Mouse (Mus musculus) ES-E14 (cell line): ENCODE data around the gene Stard3. TPM values are rescaled to one million over a fixed set of nuclear protein-coding genes. Genes with fewer than 3 reads are reported as not detected.

Experiments used
- DNase-seq: peaks from one replicate; pipeline ENCODE4 v3.0.0-alpha.2; 2013; ENCODE audit warnings: low read depth, low spot score
- H3K27ac ChIP-seq: 2 replicates; pipeline ENCODE4 v1.5.1; 2012; ENCODE audit warnings: low read depth, mild to moderate bottlenecking, low read length, moderate library complexity, mixed read lengths; ENCODE audit not compliant: poor library complexity, insufficient read depth, severe bottlenecking
- H3K36me3 ChIP-seq: 2 replicates; pipeline ENCODE4 v1.6.1; 2012; ENCODE audit warnings: mild to moderate bottlenecking, low read length, moderate library complexity, mixed read lengths; ENCODE audit not compliant: control insufficient read depth, poor library complexity, insufficient read depth, severe bottlenecking
- H3K4me1 ChIP-seq, 2 experiments: fragments of 150-350 bp in 1 of 2; sonication (generic) in 1 of 2; 2 replicates each; pipeline ENCODE4 v1.6.1; 2012; ENCODE audit warnings: low read length in 2 of 2, mild to moderate bottlenecking in 1 of 2, mixed read lengths in 1 of 2; ENCODE audit not compliant: control insufficient read depth in 2 of 2, insufficient read depth in 2 of 2, poor library complexity in 1 of 2
- H3K4me3 ChIP-seq, 2 experiments: fragments of 150-350 bp in 1 of 2; sonication (generic) in 1 of 2; 2 replicates each; pipeline ENCODE4 v1.5.1; 2012; ENCODE audit warnings: low read length in 2 of 2, low read depth in 1 of 2, mild to moderate bottlenecking in 1 of 2, mixed read lengths in 1 of 2; ENCODE audit not compliant: insufficient read depth in 1 of 2, poor library complexity in 1 of 2, severe bottlenecking in 1 of 2
- H3K9ac ChIP-seq: 2 replicates; pipeline ENCODE4 v1.6.1; 2012; ENCODE audit warnings: low read depth, mild to moderate bottlenecking, low read length, mixed read lengths; ENCODE audit not compliant: poor library complexity, insufficient read depth, severe bottlenecking
- H3K9me3 ChIP-seq: fragments of 150-350 bp; sonication (generic); 2 replicates; pipeline ENCODE4 v1.6.1; 2012; ENCODE audit warnings: low read depth, mild to moderate bottlenecking, low read length; ENCODE audit not compliant: control insufficient read depth, insufficient read depth
- CHD2 ChIP-seq: IDR thresholded peaks from 2 replicates; pipeline ENCODE4 v1.6.1; 2014; ENCODE audit warnings: mild to moderate bottlenecking, low read depth, low read length, inconsistent platforms
- HCFC1 ChIP-seq: IDR thresholded peaks from 2 replicates; pipeline ENCODE4 v1.6.1; 2012; ENCODE audit warnings: low read length, inconsistent platforms, borderline replicate concordance; ENCODE audit not compliant: insufficient read depth
- MAFK ChIP-seq: IDR thresholded peaks from 2 replicates; pipeline ENCODE4 v1.6.1; 2014; ENCODE audit warnings: mild to moderate bottlenecking, low read depth, low read length, inconsistent platforms; ENCODE audit not compliant: insufficient read depth
- ZC3H11A ChIP-seq: IDR thresholded peaks from 2 replicates; pipeline ENCODE4 v1.6.1; 2012; ENCODE audit warnings: low read depth, mild to moderate bottlenecking, inconsistent platforms, low read length, borderline replicate concordance
- ZNF384 ChIP-seq: IDR thresholded peaks from 2 replicates; pipeline ENCODE4 v1.6.1; 2012; ENCODE audit warnings: low read depth, low read length, inconsistent platforms
- in situ Hi-C, 2 experiments: fragments of 600-800 bp; cut with MboI; formaldehyde crosslinking; loops; one replicate each; pipeline ENCODE4 v1.15.1; 2025; ENCODE audit warnings: low sequenced_read_pairs in 2 of 2, inconsistent platforms in 1 of 2; ENCODE audit not compliant: unreplicated experiment in 2 of 2
- total RNA-seq: library from RNA; depleted of rRNA; stranded (reverse); fragments of 300-350 nt; gene quantifications from 2 replicates; pipeline ENCODE4 v1.2.3, GENCODE M21; 2012

Stard3 gene
- total RNA-seq, 1 experiment: 40.2 TPM

- Histone ChIP-seq H3K9ac (no peak overlapping the region), H3K4me3 (peak overlapping the region in 1 of 2 experiments; percentile 14; a peak in 1 of 4 replicates), H3K9me3 (no peaks in the 10 kb centered on the region), H3K36me3 (peaks cover 6% of the 10 kb centered on the region; the same call in 1 of the 2 replicates), H3K27ac (no peak overlapping the region), H3K4me1 (peaks cover 0 to 18% of the 10 kb centered on the region in 2 experiments; a peak in 2 of 4 replicates)
- TF ChIP-seq CHD2 (no peak), HCFC1 (no peak), MAFK (no peak), ZC3H11A (no peak), ZNF384 (no peak)
- in situ Hi-C loops: no loop called here
- DNase-seq: peak; percentile 66
Measured at GRCm38 (mm10) chr11:98371556-98372240, 13.5 kb downstream of the Stard3 start.

- Histone ChIP-seq H3K9ac (no peak overlapping the region), H3K27ac (no peak overlapping the region)
- in situ Hi-C loops: no loop called here
Measured at GRCm38 (mm10) chr11:98372406-98372805, 14.2 kb downstream of the Stard3 start.

GRCm38 (mm10) chr11:98373244-98373643 is 15.1 kb downstream of the Stard3 start:
- in situ Hi-C loops: no loop called here
- no peak for TF ChIP-seq ZC3H11A
- TF ChIP-seq MAFK: no peak
- TF ChIP-seq HCFC1: no peak
- TF ChIP-seq ZNF384: no peak
- no peak for TF ChIP-seq CHD2

More at GRCm38 (mm10) chr11:98372406-98372805, 14.2 kb downstream of the Stard3 start:
- Histone ChIP-seq H3K36me3 (peaks cover 8% of the 10 kb centered on the region; the same call in 1 of the 2 replicates), H3K4me1 (peaks cover 0 to 18% of the 10 kb centered on the region in 2 experiments; a peak in 2 of 4 replicates), H3K9me3 (no peaks in the 10 kb centered on the region), H3K4me3 (peak overlapping the region in 1 of 2 experiments; percentile 14; a peak in 1 of 4 replicates)
- peak; percentile 78 for DNase-seq
- TF ChIP-seq CHD2 (no peak), ZNF384 (no peak), MAFK (no peak)

GRCm38 (mm10) chr11:98374266-98374665 is 16.1 kb downstream of the Stard3 start:
- Histone ChIP-seq H3K4me1 (peaks cover 0 to 18% of the 10 kb centered on the region in 2 experiments; a peak in 2 of 4 replicates), H3K27ac (no peak overlapping the region), H3K9ac (no peak overlapping the region), H3K4me3 (no peak overlapping the region), H3K36me3 (peaks cover 23% of the 10 kb centered on the region; the same call in 1 of the 2 replicates), H3K9me3 (no peaks in the 10 kb centered on the region)
- in situ Hi-C loops: no loop called here
- DNase-seq: no peak
- TF ChIP-seq HCFC1: no peak
- no peak for TF ChIP-seq ZNF384
- no peak for TF ChIP-seq MAFK
- no peak for TF ChIP-seq CHD2

More at GRCm38 (mm10) chr11:98373244-98373643, 15.1 kb downstream of the Stard3 start:
- no peak overlapping the region for H3K9ac ChIP-seq
- H3K4me3 ChIP-seq: no peak overlapping the region
- peaks cover 13% of the 10 kb centered on the region; the same call in 1 of the 2 replicates for H3K36me3 ChIP-seq
- no peaks in the 10 kb centered on the region for H3K9me3 ChIP-seq
- no peak overlapping the region for H3K27ac ChIP-seq
- peaks cover 0 to 18% of the 10 kb centered on the region in 2 experiments; a peak in 2 of 4 replicates for H3K4me1 ChIP-seq
- DNase-seq: no peak
